Mouse (Mus musculus) lung, embryonic 14.5 days (tissue): Measurements from ENCODE around the gene Flt3. TPM values are rescaled to one million over a fixed set of nuclear protein-coding genes. Genes with fewer than 3 reads are reported as not detected.

ENCODE experiments used
- ATAC-seq: fragments of 200-750 bp; cut with Nextera tagmentation; 2 replicates; pipeline ENCODE4 v1.8.0; 2017; ENCODE audit warnings: mild to moderate bottlenecking, moderate TSS enrichment, moderate library complexity; ENCODE audit not compliant: insufficient read depth
- DNase-seq: peaks from one replicate; pipeline ENCODE4 v3.0.0-alpha.2; 2015
- H3K27ac ChIP-seq: fragments of 300-500 bp; sonication (generic); 2 replicates; pipeline ENCODE4 v1.5.1; 2014; ENCODE audit warnings: low read depth, mild to moderate bottlenecking, moderate library complexity
- H3K27me3 ChIP-seq: fragments of 300-500 bp; sonication (generic); 2 replicates; pipeline ENCODE4 v1.6.1; 2014; ENCODE audit warnings: low read length, control low read depth; ENCODE audit not compliant: insufficient read depth
- H3K36me3 ChIP-seq: fragments of 300-500 bp; sonication (generic); 2 replicates; pipeline ENCODE4 v1.6.1; 2014; ENCODE audit warnings: control low read depth; ENCODE audit not compliant: insufficient read depth
- H3K4me1 ChIP-seq: fragments of 300-500 bp; sonication (generic); 2 replicates; pipeline ENCODE4 v1.6.1; 2014; ENCODE audit warnings: antibody characterized with exemption, control low read depth; ENCODE audit not compliant: insufficient read depth
- H3K4me2 ChIP-seq: fragments of 300-500 bp; sonication (generic); 2 replicates; pipeline ENCODE4 v1.6.1; 2014; ENCODE audit warnings: mild to moderate bottlenecking
- H3K4me3 ChIP-seq: fragments of 300-500 bp; sonication (generic); 2 replicates; pipeline ENCODE4 v1.5.1; 2014; ENCODE audit warnings: low read depth, low read length
- H3K9ac ChIP-seq: fragments of 300-500 bp; sonication (generic); 2 replicates; pipeline ENCODE4 v1.6.1; 2014
- H3K9me3 ChIP-seq: fragments of 300-500 bp; sonication (generic); 2 replicates; pipeline ENCODE4 v1.6.1; 2016; ENCODE audit warnings: low read depth, low read length, control low read depth
- CTCF ChIP-seq: IDR thresholded peaks from 2 replicates; pipeline ENCODE4 v1.5.1; 2016; ENCODE audit warnings: antibody characterized with exemption, low read depth
- WGBS: fragments of 180-500 bp; shearing (Covaris S2); extraction: QIAGEN DNeasy Blood & Tissue Kit; methylation state at CpG from one replicate; pipeline ENCODE4 v1.1.7; 2014; 5-methylcytosine and 5-hydroxymethylcytosine counted together
- polyA plus RNA-seq: library from polyadenylated mRNA; unstranded; fragments of >200 nt; fragmentation: Nextera tagmentation; extraction: Ambion mirVana; gene quantifications from 2 replicates; pipeline ENCODE4 v1.2.1, GENCODE M21; 2014

Flt3 gene
- polyA plus RNA-seq, 1 experiment from 2014 or later, result 0.07 TPM

DNA sequence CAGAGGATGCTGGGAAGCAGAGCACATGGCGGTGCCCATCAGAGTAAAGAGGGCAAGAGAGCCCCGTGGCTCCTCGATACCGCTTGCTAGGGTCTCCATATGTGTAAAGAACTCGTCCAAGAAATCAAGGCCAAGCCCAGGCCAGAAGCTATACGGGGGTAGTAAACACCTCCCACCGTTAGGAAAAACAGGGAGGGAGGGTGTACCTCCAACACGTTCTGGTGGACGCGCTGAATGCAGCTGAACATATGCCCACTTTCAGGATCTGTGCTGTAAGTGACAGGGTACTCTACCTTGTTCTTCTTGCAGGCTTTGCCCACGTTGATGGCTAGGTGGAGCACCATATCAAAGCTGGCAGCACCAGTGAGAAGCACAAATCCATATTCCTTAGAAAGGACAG, 74.4 kb downstream of the Flt3 start:
- no peak overlapping the region for H3K9ac ChIP-seq
- H3K4me2 ChIP-seq, result no peak overlapping the region
- ATAC-seq (no peak), DNase-seq (no peak)
- peaks cover 18% of the 10 kb centered on the region for H3K27me3 ChIP-seq
- H3K9me3 ChIP-seq, result no peaks in the 10 kb centered on the region
- no peaks in the 10 kb centered on the region for H3K36me3 ChIP-seq
- H3K4me3 ChIP-seq, result no peak overlapping the region
- H3K4me1 ChIP-seq, result no peaks in the 10 kb centered on the region
- H3K27ac ChIP-seq, result no peak overlapping the region
- no peak for TF ChIP-seq CTCF
- WGBS, result 70% methylated on average over 11 of the region's 11 CpGs

GRCm38 (mm10) chr5:147323237-147323917, 76.9 kb downstream of the Flt3 start:
- Histone ChIP-seq H3K9ac (no peak overlapping the region), H3K36me3 (no peaks in the 10 kb centered on the region), H3K27ac (no peak overlapping the region), H3K9me3 (no peaks in the 10 kb centered on the region), H3K4me2 (no peak overlapping the region), H3K27me3 (peaks cover 34% of the 10 kb centered on the region), H3K4me1 (no peaks in the 10 kb centered on the region), H3K4me3 (no peak overlapping the region)
- ATAC-seq (peak; percentile 73; the same call in 1 of the 2 replicates), DNase-seq (peak; percentile 86)
- WGBS, result 18% methylated on average over 17 of the region's 17 CpGs
- TF ChIP-seq CTCF, result peak; percentile 85

- Histone ChIP-seq H3K4me3 (no peak within 1 kb of the TSS), H3K9me3 (no peaks in the 10 kb centered on the region), H3K27me3 (peaks cover 46% of the 10 kb centered on the region), H3K9ac (no peak within 1 kb of the TSS), H3K27ac (no peak within 1 kb of the TSS), H3K4me2 (no peak within 1 kb of the TSS), H3K4me1 (no peaks in the 10 kb centered on the region), H3K36me3 (no peaks in the 10 kb centered on the region)
- 54% methylated on average over 8 of the region's 8 CpGs for WGBS
- DNase-seq (no peak), ATAC-seq (no peak)
- TF ChIP-seq CTCF, result no peak
These were observed 78.1 kb downstream of the Flt3 start, which contains the start of gene Urad for GRCm38 (mm10) chr5:147322183-147322582. Gene Urad, minus strand, starts transcription at chr5:147322440.

DNA sequence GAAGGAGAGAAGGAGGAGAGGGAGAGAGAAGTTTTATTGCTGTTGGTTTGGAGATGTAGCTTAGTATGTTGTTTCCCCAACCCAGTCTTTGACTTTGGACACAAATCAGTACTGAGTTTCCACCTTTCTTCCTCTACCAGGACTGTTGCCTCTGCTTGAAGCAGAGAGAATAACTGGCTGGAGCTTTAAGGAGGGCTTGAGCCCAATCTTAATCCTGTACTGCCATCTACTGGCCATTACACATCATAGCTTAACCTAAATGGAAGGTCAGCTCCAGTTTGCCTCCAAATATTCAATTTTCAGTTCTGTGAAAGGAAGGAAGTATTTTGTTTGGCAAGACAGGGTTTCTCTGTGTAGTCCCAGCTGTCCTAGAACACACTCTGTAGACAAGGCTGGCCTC, 80.6 kb downstream of the Flt3 start:
- Histone ChIP-seq H3K4me1 (no peaks in the 10 kb centered on the region), H3K36me3 (no peaks in the 10 kb centered on the region), H3K4me3 (no peak overlapping the region), H3K27me3 (peaks cover 71% of the 10 kb centered on the region), H3K4me2 (no peak overlapping the region), H3K9ac (no peak overlapping the region), H3K9me3 (no peaks in the 10 kb centered on the region), H3K27ac (no peak overlapping the region)
- TF ChIP-seq CTCF, result peak; percentile 83
- ATAC-seq (peak; percentile 57; the same call in 1 of the 2 replicates), DNase-seq (peak; percentile 91)

GRCm38 (mm10) chr5:147317991-147318390, 82.3 kb downstream of the Flt3 start:
- no peaks in the 10 kb centered on the region for H3K36me3 ChIP-seq
- H3K9ac ChIP-seq, result no peak overlapping the region
- DNase-seq, result no peak
- H3K4me3 ChIP-seq, result no peak overlapping the region
- 20% methylated on average over 7 of the region's 7 CpGs for WGBS
- H3K27me3 ChIP-seq, result peaks cover 88% of the 10 kb centered on the region
- no peak for ATAC-seq
- H3K4me1 ChIP-seq, result no peaks in the 10 kb centered on the region
- no peaks in the 10 kb centered on the region for H3K9me3 ChIP-seq
- H3K27ac ChIP-seq, result no peak overlapping the region
- peak; percentile 46 for TF ChIP-seq CTCF
- no peak overlapping the region for H3K4me2 ChIP-seq

GRCm38 (mm10) chr5:147317321-147317720, 83.0 kb downstream of the Flt3 start:
- no peak for ATAC-seq
- Histone ChIP-seq H3K9ac (no peak overlapping the region), H3K36me3 (no peaks in the 10 kb centered on the region), H3K4me1 (no peaks in the 10 kb centered on the region), H3K9me3 (no peaks in the 10 kb centered on the region), H3K27me3 (peaks cover 91% of the 10 kb centered on the region), H3K4me2 (no peak overlapping the region), H3K27ac (no peak overlapping the region), H3K4me3 (no peak overlapping the region)
- DNase-seq, result no peak
- no peak for TF ChIP-seq CTCF
- WGBS, result 2% methylated on average over 7 of the region's 7 CpGs

- Histone ChIP-seq H3K27ac (no peak overlapping the region), H3K9ac (no peak overlapping the region), H3K4me3 (no peak overlapping the region), H3K4me2 (no peak overlapping the region), H3K9me3 (no peaks in the 10 kb centered on the region), H3K4me1 (no peaks in the 10 kb centered on the region), H3K36me3 (no peaks in the 10 kb centered on the region), H3K27me3 (peaks cover 94% of the 10 kb centered on the region)
- no peak for DNase-seq
- 2% methylated on average over 25 of the region's 25 CpGs for whole genome bisulfite sequencing
- TF ChIP-seq CTCF, result no peak
- ATAC-seq, result no peak
These were observed 84.7 kb downstream of the Flt3 start for GRCm38 (mm10) chr5:147315432-147316075.
